Mouse (Mus musculus): ENCODE measurements around the gene E2f1.

Gene E2f1

GRCm38 (mm10) chr2:154581421-154581820, 11.7 kb upstream of the E2f1 start:
- DNase-seq: no peak

GRCm38 (mm10) chr2:154580586-154580985, 10.9 kb upstream of the E2f1 start:
- no peak for DNase-seq

- no peak for DNase-seq
These were observed 8.0 kb upstream of the E2f1 start for GRCm38 (mm10) chr2:154577744-154578067.

- no peak for DNase-seq
These were observed 7.4 kb upstream of the E2f1 start for GRCm38 (mm10) chr2:154576876-154577743.

GRCm38 (mm10) chr2:154574271-154574670, 4.6 kb upstream of the E2f1 start:
- no peak for DNase-seq

- DNase-seq: no peak
These were observed 3.3 kb upstream of the E2f1 start for GRCm38 (mm10) chr2:154572996-154573395.

GRCm38 (mm10) chr2:154571976-154572375, 2.3 kb upstream of the E2f1 start:
- DNase-seq: no peak

- DNase-seq: no peak
These were observed 1.6 kb upstream of the E2f1 start for GRCm38 (mm10) chr2:154571266-154571665.

- DNase-seq: no peak
These were observed 974 bp upstream of the E2f1 start for GRCm38 (mm10) chr2:154570666-154571065.

GRCm38 (mm10) chr2:154569071-154569748, 482 bp downstream of the E2f1 start:
- peak; percentile 80 for DNase-seq

- no peak for DNase-seq
These were observed 1.2 kb downstream of the E2f1 start for GRCm38 (mm10) chr2:154568329-154569070.

- DNase-seq: peak; percentile 34
These were observed 1.9 kb downstream of the E2f1 start for GRCm38 (mm10) chr2:154567766-154568165.

GRCm38 (mm10) chr2:154566641-154567040, 3.1 kb downstream of the E2f1 start:
- DNase-seq: peak; percentile 58

- no peak for DNase-seq
These were observed 4.1 kb downstream of the E2f1 start for GRCm38 (mm10) chr2:154565562-154565961.

- peak; percentile 77 for DNase-seq
These were observed 6.0 kb downstream of the E2f1 start for GRCm38 (mm10) chr2:154563612-154564170.

GRCm38 (mm10) chr2:154558264-154559039, 11.2 kb downstream of the E2f1 start, which contains the start of gene Necab3:
Necab3 (minus strand) TSS chr2:154558890.
- peak; percentile 38 for DNase-seq

GRCm38 (mm10) chr2:154557184-154557832, 12.4 kb downstream of the E2f1 start:
- DNase-seq: peak; percentile 72

GRCm38 (mm10) chr2:154555235-154555634, 14.5 kb downstream of the E2f1 start:
- DNase-seq: no peak

GRCm38 (mm10) chr2:154552424-154552907, 17.2 kb downstream of the E2f1 start:
- DNase-seq: peak; percentile 78

- no peak for DNase-seq
These were observed 17.8 kb downstream of the E2f1 start for GRCm38 (mm10) chr2:154551927-154552326.

GRCm38 (mm10) chr2:154551476-154551875, 18.2 kb downstream of the E2f1 start, which contains the start of gene Actl10:
Actl10 (plus strand) TSS chr2:154551776.
- DNase-seq: no peak

All from kidney, postnatal 14 days (tissue).